In the genomic region with DNA sequence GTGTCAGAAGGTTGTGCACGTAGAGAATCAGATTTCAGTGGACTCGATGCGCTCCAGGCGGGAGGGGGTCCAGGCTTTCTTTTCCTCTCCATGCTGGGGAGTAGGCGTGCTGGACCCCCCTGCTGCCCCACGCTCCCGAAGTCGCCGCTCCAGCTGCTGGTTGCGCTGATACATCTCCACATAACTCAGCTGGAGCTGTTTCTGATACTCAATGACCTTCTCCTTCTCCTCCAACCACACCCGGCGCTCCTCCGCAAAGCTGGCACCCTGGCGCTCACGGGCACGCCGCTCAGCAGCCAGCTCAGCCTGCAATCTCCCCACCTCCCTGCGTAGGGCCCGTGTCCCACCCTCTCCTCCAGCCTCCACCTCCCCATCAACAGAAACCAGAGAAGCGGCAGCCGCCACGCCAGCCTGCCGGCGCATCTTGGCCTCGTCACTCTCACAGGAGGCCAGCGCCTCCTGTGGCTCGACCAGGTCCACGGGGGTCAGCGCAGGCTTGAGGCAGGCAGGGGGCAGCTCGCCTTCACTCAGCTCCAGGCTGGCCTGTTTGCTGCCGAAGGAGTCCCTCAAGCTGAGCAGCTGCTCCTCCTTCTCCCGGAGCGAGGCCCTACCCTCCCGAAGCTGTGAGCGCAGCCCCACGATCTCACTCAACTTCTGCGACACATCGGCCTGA, we compare ENCODE assay signal across 9 mouse cellular contexts. TPM values are rescaled to one million over a fixed set of nuclear protein-coding genes. Genes with fewer than 3 reads are reported as not detected.
DNase-seq lines count a peak whose midpoint lies in the region; ATAC-seq and TF ChIP-seq lines count a peak whose summit lies in the region.
"Had no signal": no experiment of that assay in that cellular context is flagged by ENCODE, and none has a peak within 500 bp of the region (broad histone marks: within the 10 kb centered on the region; RNA-seq: fewer than 3 reads in every experiment).

No protein-coding gene starts in this region.

- peaks cover 36% of the 10 kb centered on the region for H3K27me3 ChIP-seq in hindbrain, embryonic 16.5 days (replicated peaks; ENCODE audit: control insufficient read depth, insufficient read depth, low read length)
- H3K27me3 ChIP-seq in lung, embryonic 14.5 days (ENCODE audit: insufficient read depth, low read length) = peaks cover 53% of the 10 kb centered on the region
- H3K27me3 ChIP-seq: CH12.LX had no signal

- peaks cover 9% of the 10 kb centered on the region; the same call in 1 of the 2 replicates for H3K36me3 ChIP-seq in hindbrain, embryonic 16.5 days (ENCODE audit: control insufficient read depth, insufficient read depth, low read length)
- H3K36me3 ChIP-seq in lung, embryonic 14.5 days (ENCODE audit: insufficient read depth) = no peaks in the 10 kb centered on the region

- ATAC-seq in frontal cortex, adult (ENCODE audit: low TSS enrichment) = peak; percentile 11; the same call in 1 of the 2 replicates
- peak; percentile 16 for ATAC-seq in activated CD4-positive, CD25-positive, alpha-beta regulatory T cell, adult 4 months
- 0 out of 2 replicates have a peak, but pooled peaks have one; percentile 21 for ATAC-seq in erythroid progenitor cell, adult 5-6 weeks (replicated peaks; ENCODE audit: low FRiP score, poor library complexity, severe bottlenecking)
- no peak for ATAC-seq in hindbrain, embryonic 16.5 days
- ATAC-seq in lung, embryonic 14.5 days (ENCODE audit: insufficient read depth) = peak; percentile 62

- H3K4me3 ChIP-seq in hindbrain, embryonic 16.5 days (ENCODE audit: low read length) = peak overlapping the region; percentile 28
- peak overlapping the region; percentile 37 for H3K4me3 ChIP-seq in lung, embryonic 14.5 days (ENCODE audit: low read depth, low read length)
- H3K4me3 ChIP-seq in olfactory bulb, adult 2 months (ENCODE audit: insufficient read depth, low read depth, low read length) = peak overlapping the region; percentile 45

- H3K9ac ChIP-seq in hindbrain, embryonic 16.5 days (ENCODE audit: low read depth, low read length) = peak overlapping the region; percentile 43
- H3K9ac ChIP-seq in lung, embryonic 14.5 days = peak overlapping the region; percentile 49

- no peak for DNase-seq in frontal cortex, postnatal 25 days (ENCODE audit: low spot score in 2 of 2)
- peak; percentile 61 for DNase-seq in lung, embryonic 14.5 days
- DNase-seq in spleen, adult 12 weeks (ENCODE audit: low spot score) = no peak

- H3K4me2 ChIP-seq in hindbrain, embryonic 16.5 days (ENCODE audit: low read length) = peak overlapping the region; percentile 51
- peak overlapping the region; percentile 83 for H3K4me2 ChIP-seq in lung, embryonic 14.5 days

- peaks cover 18% of the 10 kb centered on the region for H3K4me1 ChIP-seq in hindbrain, embryonic 16.5 days (ENCODE audit: control insufficient read depth, insufficient read depth, low read depth, low read length)
- H3K4me1 ChIP-seq in lung, embryonic 14.5 days (ENCODE audit: insufficient read depth) = peaks cover 7% of the 10 kb centered on the region
- peaks cover 30% of the 10 kb centered on the region for H3K4me1 ChIP-seq in olfactory bulb, adult 2 months (ENCODE audit: control insufficient read depth, insufficient read depth, low read length)

- no peak overlapping the region; the same call in 1 of the 2 replicates for H3K27ac ChIP-seq in hindbrain, embryonic 16.5 days (ENCODE audit: low read depth, low read length)
- H3K27ac ChIP-seq in lung, embryonic 14.5 days (ENCODE audit: low read depth) = no peak overlapping the region
- H3K27ac ChIP-seq in olfactory bulb, adult 2 months (ENCODE audit: insufficient read depth, low read depth, low read length) = 0 out of 2 replicates have a peak overlapping the region, but pooled peaks have one; percentile 13

- WGBS in hindbrain, embryonic 16.5 days = 10% methylated on average over 38 of the region's 38 CpGs
- WGBS in lung, embryonic 14.5 days = 2% methylated on average over 38 of the region's 38 CpGs
- WGBS in olfactory bulb, adult 2 months = 31% methylated on average over 38 of the region's 38 CpGs

- H3K9me3 ChIP-seq in hindbrain, embryonic 16.5 days (ENCODE audit: control insufficient read depth, low read length) = no peaks in the 10 kb centered on the region
- no peaks in the 10 kb centered on the region for H3K9me3 ChIP-seq in lung, embryonic 14.5 days (ENCODE audit: low read depth, low read length)

- TF ChIP-seq CTCF in lung, embryonic 14.5 days (IDR thresholded peaks at IDR 0.05; ENCODE audit: low read depth) = peak; percentile 59
- no peak for TF ChIP-seq CTCF in olfactory bulb, adult 2 months (IDR thresholded peaks at IDR 0.05; ENCODE audit: insufficient read depth, low read depth, low read length)

- no peak for TF ChIP-seq POLR2A in olfactory bulb, adult 2 months (IDR thresholded peaks at IDR 0.05; ENCODE audit: insufficient read depth, low read depth, low read length)

RNA-seq across cellular contexts. Expression of a gene that starts 5.0 kb away (rescaled TPM):
- 1 to 10 TPM; 8.4 to 9.0 TPM for polyA plus RNA-seq in activated CD4-positive, CD25-positive, alpha-beta regulatory T cell, adult 4 months (2017; shearing (Covaris generic))
- total RNA-seq in erythroid progenitor cell, adult 5-6 weeks (2015; ENCODE audit: low replicate concordance) = 5.0 and 7.2 TPM in 2 replicates
- total RNA-seq in erythroid progenitor cell, adult 5-6 weeks (2017; ENCODE audit: low replicate concordance) = 0.61 and 5.3 TPM in 2 replicates
- 8.9 and 9.9 TPM in 2 replicates for polyA plus RNA-seq in hindbrain, embryonic 16.5 days (2015; fragmentation: Nextera tagmentation; extraction: Ambion mirVana)
- polyA plus RNA-seq in lung, embryonic 14.5 days (2014; fragmentation: Nextera tagmentation; extraction: Ambion mirVana) = 12.4 and 12.6 TPM in 2 replicates
- polyA plus RNA-seq in olfactory bulb, adult 2 months (2012; ENCODE audit: insufficient read depth, insufficient read length, low replicate concordance, missing spikeins) = not detected in 2 replicates

RNA-seq across cellular contexts. Expression of a gene that starts 5.0 kb away (rescaled TPM):
- polyA plus RNA-seq in activated CD4-positive, CD25-positive, alpha-beta regulatory T cell, adult 4 months (2017; shearing (Covaris generic)) = 10 to 100 TPM in 1 of 2 experiments, 1 to 10 TPM in 1; 9.0 to 11.0 TPM
- 14.1 and 18.0 TPM in 2 replicates for total RNA-seq in erythroid progenitor cell, adult 5-6 weeks (2015; ENCODE audit: low replicate concordance)
- 6.3 and 7.6 TPM in 2 replicates for total RNA-seq in erythroid progenitor cell, adult 5-6 weeks (2017; ENCODE audit: low replicate concordance)
- polyA plus RNA-seq in hindbrain, embryonic 16.5 days (2015; fragmentation: Nextera tagmentation; extraction: Ambion mirVana) = 9.7 and 10.8 TPM in 2 replicates
- 18.3 and 18.6 TPM in 2 replicates for polyA plus RNA-seq in lung, embryonic 14.5 days (2014; fragmentation: Nextera tagmentation; extraction: Ambion mirVana)
- polyA plus RNA-seq in olfactory bulb, adult 2 months (2012; ENCODE audit: insufficient read depth, insufficient read length, low replicate concordance, missing spikeins) = not detected in 2 replicates

RNA-seq across cellular contexts. Expression of a gene that starts 7.7 kb away (rescaled TPM):
- under 1 TPM in 1 of 2 experiments, not detected in 1; 0.15 TPM for polyA plus RNA-seq in activated CD4-positive, CD25-positive, alpha-beta regulatory T cell, adult 4 months (2017; shearing (Covaris generic))
- 1.8 TPM in 1 of 2 replicates, not detected in the other for total RNA-seq in erythroid progenitor cell, adult 5-6 weeks (2015; ENCODE audit: low replicate concordance)
- total RNA-seq in erythroid progenitor cell, adult 5-6 weeks (2017; ENCODE audit: low replicate concordance) = 0.15 and 0.90 TPM in 2 replicates
- 21.1 and 21.2 TPM in 2 replicates for polyA plus RNA-seq in hindbrain, embryonic 16.5 days (2015; fragmentation: Nextera tagmentation; extraction: Ambion mirVana)
- 1.0 TPM in 2 replicates for polyA plus RNA-seq in lung, embryonic 14.5 days (2014; fragmentation: Nextera tagmentation; extraction: Ambion mirVana)
- polyA plus RNA-seq in olfactory bulb, adult 2 months (2012; ENCODE audit: insufficient read depth, insufficient read length, low replicate concordance, missing spikeins) = not detected in 2 replicates

RNA-seq across cellular contexts. Expression of a gene that starts 29.6 kb away (rescaled TPM):
- polyA plus RNA-seq in activated CD4-positive, CD25-positive, alpha-beta regulatory T cell, adult 4 months (2017; shearing (Covaris generic)) = 100 to 1,000 TPM; 120 to 135 TPM
- 28.1 and 73.5 TPM in 2 replicates for total RNA-seq in erythroid progenitor cell, adult 5-6 weeks (2015; ENCODE audit: low replicate concordance)
- total RNA-seq in erythroid progenitor cell, adult 5-6 weeks (2017; ENCODE audit: low replicate concordance) = 67.4 and 68.5 TPM in 2 replicates
- 77.4 and 80.3 TPM in 2 replicates for polyA plus RNA-seq in hindbrain, embryonic 16.5 days (2015; fragmentation: Nextera tagmentation; extraction: Ambion mirVana)
- polyA plus RNA-seq in lung, embryonic 14.5 days (2014; fragmentation: Nextera tagmentation; extraction: Ambion mirVana) = 52.0 and 55.6 TPM in 2 replicates
- not detected in 2 replicates for polyA plus RNA-seq in olfactory bulb, adult 2 months (2012; ENCODE audit: insufficient read depth, insufficient read length, low replicate concordance, missing spikeins)

RNA-seq across cellular contexts. Expression of a gene that starts 32.5 kb away (rescaled TPM):
- 10 to 100 TPM; 42.4 to 47.3 TPM for polyA plus RNA-seq in activated CD4-positive, CD25-positive, alpha-beta regulatory T cell, adult 4 months (2017; shearing (Covaris generic))
- total RNA-seq in erythroid progenitor cell, adult 5-6 weeks (2015; ENCODE audit: low replicate concordance) = 20.2 and 23.9 TPM in 2 replicates
- total RNA-seq in erythroid progenitor cell, adult 5-6 weeks (2017; ENCODE audit: low replicate concordance) = 43.3 and 56.7 TPM in 2 replicates
- polyA plus RNA-seq in hindbrain, embryonic 16.5 days (2015; fragmentation: Nextera tagmentation; extraction: Ambion mirVana) = 127 and 128 TPM in 2 replicates
- 108 and 111 TPM in 2 replicates for polyA plus RNA-seq in lung, embryonic 14.5 days (2014; fragmentation: Nextera tagmentation; extraction: Ambion mirVana)
- not detected in 2 replicates for polyA plus RNA-seq in olfactory bulb, adult 2 months (2012; ENCODE audit: insufficient read depth, insufficient read length, low replicate concordance, missing spikeins)

Comparison
In these comparisons a context has a peak if more than half of its experiments do, and no peak if none do; other contexts are left out.
1. RNA of a gene that starts 7.7 kb away (polyA plus RNA-seq): 21.1 to 21.2 TPM in hindbrain, embryonic 16.5 days; 1.0 TPM in lung, embryonic 14.5 days, 0.15 TPM in activated CD4-positive, CD25-positive, alpha-beta regulatory T cell, adult 4 months and not detected in olfactory bulb, adult 2 months; every median in the first group is over 10 times any median in the second.
2. Peak in every context shown above with its lines, with median percentiles within 50 percentile points of each other: H3K4me3 ChIP-seq.